Mouse (Mus musculus) ES-Bruce4 (cell line): ENCODE measurements around the gene Pecr. TPM values are rescaled to one million over a fixed set of nuclear protein-coding genes. Genes with fewer than 3 reads are reported as not detected.
A peak's percentile ranks its signal among the peaks of the same experiment; 100 is the strongest.

ENCODE experiments used
- H3K27ac ChIP-seq: 2 replicates; pipeline ENCODE4 v1.5.1; 2012; ENCODE audit warnings: low read length, inconsistent platforms; ENCODE audit not compliant: insufficient read depth
- H3K27me3 ChIP-seq: 2 replicates; pipeline ENCODE4 v1.6.1; 2012; ENCODE audit warnings: mild to moderate bottlenecking, low read length, inconsistent platforms; ENCODE audit not compliant: control insufficient read depth, poor library complexity, insufficient read depth, severe bottlenecking
- H3K36me3 ChIP-seq: 2 replicates; pipeline ENCODE4 v1.6.1; 2012; ENCODE audit warnings: inconsistent platforms, mild to moderate bottlenecking, low read length, moderate library complexity; ENCODE audit not compliant: control insufficient read depth, poor library complexity, insufficient read depth, severe bottlenecking
- H3K4me1 ChIP-seq: one replicate; pipeline ENCODE4 v1.8.1; 2011; ENCODE audit warnings: low read length; ENCODE audit not compliant: control insufficient read depth, insufficient read depth
- H3K4me3 ChIP-seq: 2 replicates; pipeline ENCODE4 v1.5.1; 2011; ENCODE audit warnings: low read depth, mild to moderate bottlenecking, low read length
- H3K9ac ChIP-seq: 2 replicates; pipeline ENCODE4 v1.6.1; 2012; ENCODE audit warnings: low read depth, mild to moderate bottlenecking, inconsistent platforms; ENCODE audit not compliant: poor library complexity, severe bottlenecking
- H3K9me3 ChIP-seq: replicated peaks from 2 replicates; pipeline ENCODE4 v1.6.1; 2012; ENCODE audit warnings: mild to moderate bottlenecking, low read length, inconsistent platforms; ENCODE audit not compliant: control insufficient read depth, poor library complexity, insufficient read depth, severe bottlenecking
- CTCF ChIP-seq: IDR thresholded peaks from one replicate; pipeline ENCODE4 v1.8.1; 2011; ENCODE audit warnings: low read depth, low read length
- EP300 ChIP-seq: IDR thresholded peaks from 2 replicates; pipeline ENCODE4 v1.6.1; 2011; ENCODE audit warnings: low read depth, low read length; ENCODE audit not compliant: insufficient read depth
- POLR2A ChIP-seq: IDR thresholded peaks from one replicate; pipeline ENCODE4 v1.8.1; 2011; ENCODE audit warnings: low read length; ENCODE audit not compliant: insufficient read depth
- polyA plus RNA-seq: library from polyadenylated mRNA; stranded (reverse); fragments of >200 nt; gene quantifications from 2 replicates; pipeline ENCODE4 v1.2.4, GENCODE M21; 2011; ENCODE audit warnings: low read depth; ENCODE audit not compliant: missing spikeins, insufficient read depth, insufficient read length

The Pecr gene
- polyA plus RNA-seq: 61.1 and 67.1 TPM in 2 replicates

GRCm38 (mm10) chr1:72283992-72284485 is at the start of gene Pecr, which contains the start of gene Tmem169:
Gene Pecr (minus strand): TSS chr1:72284314.
Gene Tmem169 (plus strand): TSS chr1:72284369.
- Histone ChIP-seq H3K4me1 (no peaks in the 10 kb centered on the region), H3K9me3 (no peaks in the 10 kb centered on the region), H3K4me3 (peak within 1 kb of the TSS; percentile 62), H3K36me3 (no peaks in the 10 kb centered on the region), H3K9ac (peak within 1 kb of the TSS; percentile 59), H3K27me3 (no peaks in the 10 kb centered on the region), H3K27ac (no peak within 1 kb of the TSS)
- TF ChIP-seq POLR2A (no peak), EP300 (no peak), CTCF (no peak)

- Histone ChIP-seq H3K9ac (no peak overlapping the region), H3K9me3 (no peaks in the 10 kb centered on the region), H3K27ac (no peak overlapping the region), H3K4me1 (no peaks in the 10 kb centered on the region), H3K4me3 (no peak overlapping the region), H3K27me3 (no peaks in the 10 kb centered on the region), H3K36me3 (peaks cover 66% of the 10 kb centered on the region)
- no peak for TF ChIP-seq POLR2A
Observed at GRCm38 (mm10) chr1:72326162-72326821, 42.2 kb upstream of the Pecr start.

GRCm38 (mm10) chr1:72323248-72323647 is 39.1 kb upstream of the Pecr start:
- H3K27ac ChIP-seq: no peak overlapping the region
- no peak overlapping the region for H3K9ac ChIP-seq
- TF ChIP-seq POLR2A (no peak), EP300 (no peak), CTCF (no peak)
- H3K4me3 ChIP-seq: no peak overlapping the region
- no peaks in the 10 kb centered on the region for H3K9me3 ChIP-seq
- H3K36me3 ChIP-seq: peaks cover 67% of the 10 kb centered on the region
- no peaks in the 10 kb centered on the region for H3K4me1 ChIP-seq
- H3K27me3 ChIP-seq: no peaks in the 10 kb centered on the region

- no peak overlapping the region for H3K27ac ChIP-seq
- H3K27me3 ChIP-seq: no peaks in the 10 kb centered on the region
- H3K36me3 ChIP-seq: peaks cover 66% of the 10 kb centered on the region
- no peaks in the 10 kb centered on the region for H3K9me3 ChIP-seq
- no peak overlapping the region for H3K4me3 ChIP-seq
- TF ChIP-seq EP300 (no peak), CTCF (no peak), POLR2A (no peak)
- no peak overlapping the region for H3K9ac ChIP-seq
- no peaks in the 10 kb centered on the region for H3K4me1 ChIP-seq
Observed at GRCm38 (mm10) chr1:72320759-72321158, 36.6 kb upstream of the Pecr start.

GRCm38 (mm10) chr1:72316901-72317300 is 32.8 kb upstream of the Pecr start:
- H3K27ac ChIP-seq: no peak overlapping the region
- H3K27me3 ChIP-seq: no peaks in the 10 kb centered on the region
- H3K4me1 ChIP-seq: no peaks in the 10 kb centered on the region
- H3K36me3 ChIP-seq: peaks cover 56% of the 10 kb centered on the region
- no peak for TF ChIP-seq CTCF
- no peak for TF ChIP-seq EP300
- TF ChIP-seq POLR2A: no peak
- H3K9ac ChIP-seq: no peak overlapping the region
- H3K9me3 ChIP-seq: no peaks in the 10 kb centered on the region
- H3K4me3 ChIP-seq: no peak overlapping the region

- H3K4me3 ChIP-seq: no peak overlapping the region
- no peaks in the 10 kb centered on the region for H3K9me3 ChIP-seq
- no peaks in the 10 kb centered on the region for H3K27me3 ChIP-seq
- no peak overlapping the region for H3K27ac ChIP-seq
- H3K9ac ChIP-seq: no peak overlapping the region
- H3K4me1 ChIP-seq: no peaks in the 10 kb centered on the region
- peaks cover 57% of the 10 kb centered on the region for H3K36me3 ChIP-seq
- TF ChIP-seq CTCF: no peak
- TF ChIP-seq EP300: no peak
- no peak for TF ChIP-seq POLR2A
Observed at GRCm38 (mm10) chr1:72316409-72316808, 32.3 kb upstream of the Pecr start.
